Mouse (Mus musculus): Measurements from ENCODE around the gene Slc10a6.
A peak's percentile ranks its signal among the peaks of the same experiment; 100 is the strongest.

Slc10a6 gene

DNA sequence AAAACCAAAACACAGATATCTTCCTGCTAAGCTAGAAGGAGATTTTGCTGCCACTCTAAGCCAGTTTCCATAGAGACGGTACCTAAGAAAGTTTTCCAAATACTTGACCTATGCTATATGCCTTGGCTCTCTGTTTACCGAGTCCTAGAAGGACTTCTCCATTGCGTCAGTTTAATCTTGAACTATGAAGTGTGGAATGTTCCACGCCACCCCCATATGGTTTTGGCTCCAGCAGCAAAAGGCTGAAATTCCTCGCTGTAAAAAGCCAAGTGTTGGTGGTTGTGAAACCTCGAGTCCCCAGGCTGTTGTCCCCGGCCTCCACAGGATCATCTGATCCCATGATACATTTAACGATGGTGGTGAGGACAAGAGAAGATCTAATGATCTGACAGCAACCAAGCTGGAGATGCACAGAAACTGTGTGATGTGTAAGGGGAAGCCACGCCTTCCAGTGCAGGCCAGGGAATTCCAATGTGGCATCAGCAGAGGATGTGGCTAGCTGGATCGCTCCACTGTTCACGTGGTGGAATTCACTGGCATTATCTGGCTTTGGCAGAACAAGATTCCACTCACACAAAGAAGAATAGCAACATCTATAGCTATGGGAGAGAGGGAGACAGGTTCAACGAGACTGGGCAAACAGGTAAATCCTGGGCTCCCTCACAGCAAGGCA lies 8.8 kb downstream of the Slc10a6 start:
- DNase-seq (ENCODE audit: low spot score in 2 of 2): no peak

- peak in 1 of 2 experiments; percentile 15 for DNase-seq (ENCODE audit: low spot score in 2 of 2)
These were observed 12.0 kb downstream of the Slc10a6 start for GRCm38 (mm10) chr5:103617191-103617590.

- DNase-seq (ENCODE audit: low spot score in 2 of 2): no peak
These were observed 14.8 kb downstream of the Slc10a6 start for GRCm38 (mm10) chr5:103614356-103614755.

DNA sequence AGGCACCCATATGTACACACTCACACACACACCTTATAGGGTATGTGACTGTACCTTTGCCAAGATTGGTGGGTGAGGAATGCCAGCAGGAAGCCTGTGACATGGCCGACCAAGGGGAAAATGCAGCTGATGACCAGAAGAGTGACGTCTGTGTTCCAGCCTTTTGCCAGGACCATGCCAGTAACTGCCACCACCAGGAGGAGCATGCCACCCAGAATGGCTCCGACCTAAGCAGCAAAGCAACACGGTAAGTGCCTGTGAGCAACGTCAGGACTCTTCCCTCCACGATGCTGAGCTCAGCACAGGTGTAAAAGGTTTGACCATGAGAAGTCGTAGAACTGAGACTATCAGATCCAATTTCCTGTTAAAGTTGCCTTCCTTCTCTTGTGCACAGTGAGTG lies 16.9 kb downstream of the Slc10a6 start:
- no peak for DNase-seq (ENCODE audit: low spot score in 2 of 2)

- no peak for DNase-seq (ENCODE audit: low spot score in 2 of 2)
These were observed 18.2 kb downstream of the Slc10a6 start for GRCm38 (mm10) chr5:103610856-103611472.

DNA sequence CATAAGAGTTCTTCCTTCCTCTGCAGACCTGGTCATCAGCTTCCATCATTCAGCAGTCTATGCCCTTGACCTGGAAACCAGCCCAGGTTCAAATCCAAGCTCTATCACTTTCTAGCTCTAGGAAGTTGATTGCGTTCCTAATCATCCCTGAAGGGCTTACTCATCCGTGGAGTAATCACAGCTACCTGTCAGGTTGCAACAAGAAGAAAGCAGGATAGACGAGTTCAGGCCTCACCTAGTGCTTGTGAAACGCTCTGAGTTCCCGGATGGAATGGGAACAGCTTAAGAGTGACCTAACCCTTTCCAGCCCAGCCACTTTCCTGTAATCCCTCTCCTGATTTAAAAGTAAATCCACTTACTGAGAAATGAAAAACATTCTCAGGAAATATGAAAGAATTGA lies 19.1 kb downstream of the Slc10a6 start:
- DNase-seq (ENCODE audit: low spot score in 2 of 2): no peak

DNA sequence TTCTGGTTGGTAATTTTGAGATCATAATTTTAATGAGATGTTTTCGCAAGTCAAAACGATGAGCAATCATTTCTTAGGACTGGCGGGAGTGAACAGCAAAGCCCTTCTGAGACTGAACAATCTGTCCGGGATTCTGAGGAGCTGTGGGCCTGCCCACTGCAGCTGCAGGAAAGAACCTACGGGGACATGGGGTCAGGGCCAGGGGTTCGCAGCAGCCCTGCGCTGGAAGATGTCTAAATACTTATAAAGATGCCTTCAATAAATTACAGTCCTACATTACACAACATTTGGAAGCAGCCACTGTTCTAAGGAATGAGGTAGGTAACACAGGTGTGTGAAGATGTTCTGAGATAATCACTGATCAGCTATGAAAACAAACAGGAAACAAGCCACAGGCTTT lies 23.5 kb downstream of the Slc10a6 start:
- DNase-seq (ENCODE audit: low spot score in 2 of 2): no peak

DNA sequence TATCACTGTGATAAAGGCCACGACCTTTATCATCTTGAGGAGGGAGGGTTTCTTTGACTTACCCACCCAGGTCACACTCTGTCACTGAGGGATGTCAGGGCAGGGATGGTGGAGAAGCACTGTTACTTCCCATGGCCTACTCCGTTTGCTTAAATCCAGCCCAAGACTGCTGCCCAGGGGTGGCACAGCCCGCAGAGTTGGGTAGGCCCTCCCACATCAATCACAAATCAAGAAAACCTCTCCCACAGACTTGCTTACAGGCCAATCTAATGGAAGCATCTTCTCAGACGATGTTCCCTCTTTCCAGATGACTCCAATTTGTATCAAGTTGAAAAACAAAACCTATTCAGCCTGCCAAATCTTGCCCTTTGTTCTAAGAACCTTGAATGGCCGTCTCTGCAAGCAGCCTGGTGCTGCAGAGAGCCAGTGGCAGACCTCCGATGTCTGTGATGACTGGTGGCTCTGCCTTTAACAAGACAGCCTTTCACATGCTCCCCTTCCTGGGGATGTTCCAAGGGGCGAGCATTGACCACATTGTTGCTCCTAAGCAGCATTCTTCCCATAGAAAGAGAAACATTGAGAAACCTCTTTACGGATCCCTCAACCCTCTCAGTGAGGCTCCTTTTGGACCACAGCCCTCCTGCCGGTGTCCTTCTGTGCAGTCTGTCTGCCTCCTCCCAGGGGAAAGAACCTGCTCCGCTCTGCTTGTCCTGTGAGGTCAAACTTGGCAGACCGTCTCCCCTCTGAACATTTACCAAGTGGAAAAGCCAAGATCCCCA lies 25.9 kb downstream of the Slc10a6 start:
- peak in 1 of 2 experiments; percentile 19 for DNase-seq (ENCODE audit: low spot score in 2 of 2)

DNA sequence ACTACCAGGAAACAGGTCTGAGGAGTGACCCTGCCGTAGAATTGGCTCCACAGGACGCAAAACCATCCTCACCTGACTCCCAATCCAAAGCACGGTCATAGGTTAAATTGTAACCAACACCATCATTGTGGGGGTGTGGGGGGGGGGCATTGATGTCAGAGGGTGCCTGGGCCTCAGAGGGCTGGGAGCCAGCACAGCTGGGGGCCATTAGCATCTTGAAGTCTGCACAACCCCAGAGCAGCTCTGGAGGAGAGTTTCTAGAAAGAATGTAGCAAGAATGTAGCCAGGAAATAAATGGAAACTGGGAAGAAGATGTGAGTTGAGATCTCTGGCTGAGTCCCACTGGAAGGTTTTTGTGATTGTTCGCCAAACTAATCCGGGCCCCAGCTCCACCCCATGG lies 30.3 kb downstream of the Slc10a6 start:
- no peak for DNase-seq (ENCODE audit: low spot score in 2 of 2)

DNA sequence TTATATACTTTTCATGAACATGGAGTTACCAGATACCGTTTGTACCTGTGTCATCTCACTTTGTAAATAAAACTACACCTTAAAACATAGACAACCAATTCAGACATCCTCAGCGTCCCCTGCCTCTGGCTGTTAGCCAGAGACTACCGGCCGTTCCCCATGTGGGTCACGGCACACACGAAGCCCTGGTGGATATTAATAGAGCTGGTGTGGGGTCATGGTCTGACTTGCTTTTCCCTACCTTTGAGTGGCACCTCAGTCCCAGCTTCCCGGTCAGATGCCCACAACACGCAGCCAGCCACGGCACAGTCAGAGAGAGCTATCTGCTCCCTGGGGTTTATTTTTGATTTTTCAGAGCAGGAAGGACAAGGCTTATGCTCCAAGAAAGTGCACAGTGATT lies 30.9 kb downstream of the Slc10a6 start:
- no peak for DNase-seq (ENCODE audit: low spot score in 2 of 2)

- no peak for DNase-seq (ENCODE audit: low spot score in 2 of 2)
These were observed 31.6 kb downstream of the Slc10a6 start for GRCm38 (mm10) chr5:103597604-103598003.

GRCm38 (mm10) chr5:103596467-103597146 lies 32.6 kb downstream of the Slc10a6 start:
- DNase-seq (ENCODE audit: low spot score in 2 of 2): no peak

DNA sequence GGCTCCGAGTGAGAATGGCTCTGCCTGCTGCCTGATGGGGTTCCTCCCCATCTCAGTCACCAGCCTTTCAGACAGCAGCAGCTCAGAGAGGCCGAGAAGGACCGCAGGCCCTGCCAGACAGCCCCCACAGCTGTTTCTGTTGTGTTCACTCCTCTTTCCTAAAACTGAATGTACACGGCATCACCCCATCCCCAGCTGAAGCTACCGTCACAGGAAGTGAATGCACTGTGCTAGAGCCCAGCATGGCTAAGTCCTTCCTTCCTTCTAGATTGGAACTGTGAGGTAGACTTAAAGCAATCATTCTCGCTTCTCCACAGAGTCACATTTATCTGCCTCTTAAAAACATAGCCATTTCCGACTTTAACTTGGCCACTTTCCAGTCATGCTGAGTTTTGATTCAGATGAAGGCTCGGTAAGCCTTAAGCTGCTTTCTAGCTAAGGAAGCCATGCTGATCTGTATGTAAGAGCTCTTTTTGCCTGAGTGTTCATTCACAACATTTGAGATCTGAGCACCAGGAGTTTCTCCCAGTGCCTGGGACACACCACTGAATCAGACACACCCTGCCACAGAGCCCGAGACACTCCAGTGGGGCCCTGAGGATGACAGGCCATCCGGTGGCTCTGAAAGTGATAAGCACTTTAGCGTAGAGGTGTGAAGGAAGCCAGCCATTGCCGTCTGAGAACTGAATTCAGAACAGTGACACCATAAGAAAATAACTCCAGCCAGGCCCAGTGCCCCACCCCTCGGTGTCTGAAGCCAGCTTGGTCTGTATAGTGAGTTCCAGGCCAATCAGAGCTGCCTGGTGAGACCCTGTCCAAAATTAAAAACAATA lies 33.6 kb downstream of the Slc10a6 start:
- DNase-seq (ENCODE audit: low spot score in 2 of 2): no peak

DNA sequence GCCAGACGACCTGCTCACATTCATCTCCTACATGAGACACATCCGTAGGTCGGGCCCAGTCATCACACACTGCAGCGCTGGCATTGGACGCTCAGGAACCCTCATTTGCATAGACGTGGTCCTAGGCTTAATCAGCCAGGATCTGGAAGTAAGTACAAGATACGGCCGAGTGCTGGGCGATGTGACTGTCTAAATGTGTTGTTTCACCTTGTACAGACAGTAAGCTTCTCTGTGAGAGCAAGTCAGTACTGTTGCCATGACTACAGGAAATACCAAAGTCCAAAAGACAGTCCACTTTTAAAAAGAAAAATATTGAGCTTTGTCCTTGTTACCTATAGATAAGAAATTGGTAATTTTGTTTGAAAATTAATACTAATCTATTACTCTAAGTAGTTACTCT lies 35.6 kb downstream of the Slc10a6 start:
- no peak for DNase-seq (ENCODE audit: low spot score in 2 of 2)

DNA sequence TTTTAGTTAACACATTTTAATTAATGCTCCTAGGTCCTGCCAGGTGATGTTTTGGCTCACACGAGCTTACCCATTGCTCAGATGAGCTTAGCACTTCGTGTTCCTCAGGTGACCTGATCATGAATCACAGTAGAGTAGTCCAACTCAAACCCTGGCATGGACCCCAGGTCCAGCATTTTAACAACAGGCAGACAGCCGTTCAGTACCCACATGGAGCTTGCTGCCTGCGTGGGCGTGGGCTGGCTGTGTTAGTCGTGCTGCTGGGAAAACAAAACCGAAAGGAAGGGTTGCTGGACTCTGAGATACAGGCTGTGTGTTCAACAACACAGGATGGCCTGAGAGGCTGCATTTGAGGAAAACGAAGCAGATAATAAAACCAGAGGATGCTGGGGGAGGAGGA lies 36.5 kb downstream of the Slc10a6 start:
- DNase-seq (ENCODE audit: low spot score in 2 of 2): no peak

DNA sequence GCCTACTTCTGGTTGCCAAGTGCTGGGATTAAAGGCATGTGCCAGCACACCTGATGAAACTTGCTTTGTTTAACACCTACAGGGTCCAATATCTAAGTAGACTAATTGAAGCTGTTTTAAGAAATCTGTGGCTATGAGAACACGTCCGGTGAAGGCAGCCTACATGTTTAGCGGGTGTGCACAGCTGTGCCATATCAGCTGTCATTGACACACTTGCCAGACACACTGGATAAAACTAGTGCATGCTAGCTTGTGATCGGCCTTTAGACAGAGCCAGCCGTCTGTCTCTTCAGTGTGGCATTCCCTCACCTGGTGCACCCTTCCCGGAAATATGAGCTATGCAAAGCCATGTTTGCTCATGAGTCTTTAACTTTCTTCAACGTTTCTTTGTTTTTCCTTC lies 37.4 kb downstream of the Slc10a6 start:
- no peak for DNase-seq (ENCODE audit: low spot score in 2 of 2)

DNA sequence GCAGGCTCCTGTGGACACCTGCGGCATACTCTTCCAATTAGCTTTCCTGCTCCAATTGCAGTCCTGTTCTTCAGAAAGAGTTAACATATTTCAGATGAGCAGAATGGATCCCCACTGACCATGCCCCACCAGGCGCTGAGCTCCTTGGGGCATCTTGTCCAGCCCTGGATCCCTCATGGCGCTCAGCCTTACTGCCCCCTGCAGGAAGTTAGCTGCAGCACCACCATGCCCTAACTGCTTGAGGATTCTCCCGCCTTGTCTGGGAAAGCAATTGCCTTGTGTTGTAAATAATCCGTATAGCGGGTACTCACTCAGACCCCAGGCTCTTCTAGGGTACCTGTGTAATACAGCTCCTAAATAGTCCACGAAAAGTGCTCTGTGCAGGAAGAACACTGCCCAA lies 42.0 kb downstream of the Slc10a6 start:
- no peak for DNase-seq (ENCODE audit: low spot score in 2 of 2)

DNA sequence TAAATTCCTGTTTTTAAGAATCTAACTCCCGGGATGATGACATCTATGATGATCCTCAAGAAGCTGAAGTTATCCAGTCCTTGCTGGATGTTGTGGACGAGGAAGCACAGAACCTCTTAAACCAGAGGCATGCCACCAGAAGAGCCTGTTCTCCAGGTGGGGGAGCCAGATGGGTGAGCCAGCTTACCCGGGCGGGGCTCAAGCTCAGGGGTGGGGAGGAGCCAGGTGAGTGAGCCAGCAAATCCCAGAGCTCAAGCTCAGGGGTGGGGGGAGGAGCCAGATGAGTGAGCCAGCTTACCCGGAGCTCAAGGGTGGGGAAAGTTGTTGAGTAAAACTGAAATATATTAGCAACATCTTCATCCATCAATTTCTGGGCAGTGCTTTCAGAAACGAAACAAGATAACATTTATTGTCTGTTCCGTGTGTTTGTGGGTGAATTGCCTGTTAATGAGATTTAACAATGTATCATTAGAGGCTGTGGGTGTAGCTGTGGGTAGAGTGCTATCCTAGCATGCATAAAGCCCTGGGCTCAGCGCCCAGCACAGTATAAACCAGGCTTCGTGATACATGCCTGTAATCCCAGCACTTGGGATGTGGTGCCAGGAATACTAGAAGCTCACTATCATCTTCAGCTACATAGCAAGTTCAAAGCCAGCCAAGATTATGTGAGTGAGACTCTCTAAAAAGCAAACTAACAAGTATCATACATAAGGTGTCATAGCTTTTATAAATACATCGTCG lies 49.4 kb downstream of the Slc10a6 start:
- DNase-seq (ENCODE audit: low spot score in 2 of 2): no peak

DNA sequence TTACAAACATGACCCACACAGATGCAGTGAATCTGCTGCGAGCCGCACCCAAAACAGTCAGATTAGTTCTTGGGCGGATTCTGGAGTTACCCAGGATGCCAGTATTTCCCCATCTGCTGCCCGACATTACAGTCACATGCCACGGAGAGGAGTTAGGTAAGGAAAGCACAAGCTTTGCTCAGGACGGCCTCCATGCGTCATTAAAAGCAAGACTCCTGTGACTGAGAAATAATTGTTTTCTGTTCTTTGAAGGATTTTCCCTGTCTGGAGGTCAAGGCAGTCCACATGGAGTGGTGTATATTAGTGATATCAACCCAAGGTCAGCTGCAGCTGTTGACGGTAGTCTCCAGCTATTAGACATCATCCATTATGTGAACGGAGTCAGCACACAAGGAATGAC lies 59.8 kb downstream of the Slc10a6 start:
- DNase-seq (ENCODE audit: low spot score in 2 of 2): no peak

GRCm38 (mm10) chr5:103568034-103568433 lies 61.2 kb downstream of the Slc10a6 start:
- no peak for DNase-seq (ENCODE audit: low spot score in 2 of 2)

DNA sequence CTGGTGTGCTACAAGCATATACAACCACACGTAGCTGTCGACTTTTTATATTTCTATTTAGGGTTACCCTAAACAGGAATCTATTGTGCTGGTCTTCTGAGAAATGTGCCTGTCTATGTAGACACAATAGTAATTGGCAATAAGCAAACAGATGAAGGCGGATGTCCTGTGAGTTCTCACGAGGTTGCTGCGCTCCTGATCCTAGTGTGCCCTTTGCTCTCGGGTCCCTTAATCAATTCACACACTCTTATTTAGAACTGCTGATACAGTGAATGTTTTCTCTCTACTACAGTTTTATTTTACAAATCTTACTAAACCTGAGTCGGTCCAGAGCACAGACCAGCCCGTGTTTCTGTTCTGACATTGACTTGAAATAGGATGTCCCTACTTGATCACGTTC lies 68.7 kb downstream of the Slc10a6 start:
- no peak for DNase-seq (ENCODE audit: low spot score in 2 of 2)
